Mouse (Mus musculus) lung, embryonic 14.5 days (tissue): ENCODE results near the gene Itga2b. TPM values are rescaled to one million over a fixed set of nuclear protein-coding genes. Genes with fewer than 3 reads are reported as not detected.

Source experiments
- ATAC-seq: fragments of 200-750 bp; cut with Nextera tagmentation; 2 replicates; pipeline ENCODE4 v1.8.0; 2017; ENCODE audit warnings: mild to moderate bottlenecking, moderate TSS enrichment, moderate library complexity; ENCODE audit not compliant: insufficient read depth
- DNase-seq: peaks from one replicate; pipeline ENCODE4 v3.0.0-alpha.2; 2015
- H3K27ac ChIP-seq: fragments of 300-500 bp; sonication (generic); 2 replicates; pipeline ENCODE4 v1.5.1; 2014; ENCODE audit warnings: low read depth, mild to moderate bottlenecking, moderate library complexity
- H3K27me3 ChIP-seq: fragments of 300-500 bp; sonication (generic); 2 replicates; pipeline ENCODE4 v1.6.1; 2014; ENCODE audit warnings: low read length, control low read depth; ENCODE audit not compliant: insufficient read depth
- H3K36me3 ChIP-seq: fragments of 300-500 bp; sonication (generic); 2 replicates; pipeline ENCODE4 v1.6.1; 2014; ENCODE audit warnings: control low read depth; ENCODE audit not compliant: insufficient read depth
- H3K4me1 ChIP-seq: fragments of 300-500 bp; sonication (generic); 2 replicates; pipeline ENCODE4 v1.6.1; 2014; ENCODE audit warnings: antibody characterized with exemption, control low read depth; ENCODE audit not compliant: insufficient read depth
- H3K4me2 ChIP-seq: fragments of 300-500 bp; sonication (generic); 2 replicates; pipeline ENCODE4 v1.6.1; 2014; ENCODE audit warnings: mild to moderate bottlenecking
- H3K4me3 ChIP-seq: fragments of 300-500 bp; sonication (generic); 2 replicates; pipeline ENCODE4 v1.5.1; 2014; ENCODE audit warnings: low read depth, low read length
- H3K9ac ChIP-seq: fragments of 300-500 bp; sonication (generic); 2 replicates; pipeline ENCODE4 v1.6.1; 2014
- H3K9me3 ChIP-seq: fragments of 300-500 bp; sonication (generic); 2 replicates; pipeline ENCODE4 v1.6.1; 2016; ENCODE audit warnings: low read depth, low read length, control low read depth
- CTCF ChIP-seq: IDR thresholded peaks from 2 replicates; pipeline ENCODE4 v1.5.1; 2016; ENCODE audit warnings: antibody characterized with exemption, low read depth
- WGBS: fragments of 180-500 bp; shearing (Covaris S2); extraction: QIAGEN DNeasy Blood & Tissue Kit; methylation state at CpG from one replicate; pipeline ENCODE4 v1.1.7; 2014; 5-methylcytosine and 5-hydroxymethylcytosine counted together
- polyA plus RNA-seq: library from polyadenylated mRNA; unstranded; fragments of >200 nt; fragmentation: Nextera tagmentation; extraction: Ambion mirVana; gene quantifications from 2 replicates; pipeline ENCODE4 v1.2.1, GENCODE M21; 2014

Gene Itga2b
- polyA plus RNA-seq, 1 experiment from 2014 or later, result 10.1 TPM

DNA sequence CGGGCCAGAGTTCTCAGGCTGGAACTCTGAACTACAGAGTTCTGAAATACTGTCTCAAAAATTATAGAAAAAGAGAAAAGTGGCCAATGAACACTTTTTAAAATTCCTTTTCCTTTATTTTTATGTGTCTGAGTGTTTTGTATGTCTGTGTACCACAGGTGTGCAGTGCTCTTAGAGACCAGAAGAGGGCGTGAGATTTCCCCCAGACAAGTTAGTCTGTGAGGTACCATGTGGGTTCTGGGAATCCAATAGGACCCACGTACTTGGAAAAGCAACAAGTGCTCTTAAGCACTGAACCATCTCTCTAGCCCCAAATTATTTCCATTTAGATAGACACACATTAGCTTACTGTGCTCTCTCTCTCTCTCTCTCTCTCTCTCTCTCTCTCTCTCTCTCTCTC is 28.5 kb downstream of the Itga2b start:
- Histone ChIP-seq H3K9me3 (no peaks in the 10 kb centered on the region), H3K4me2 (no peak overlapping the region), H3K36me3 (peaks cover 68% of the 10 kb centered on the region), H3K4me3 (no peak overlapping the region), H3K27me3 (no peaks in the 10 kb centered on the region), H3K9ac (no peak overlapping the region), H3K4me1 (peaks cover 15% of the 10 kb centered on the region), H3K27ac (no peak overlapping the region)
- DNase-seq (no peak), ATAC-seq (no peak)
- 83% methylated on average over 3 of the region's 3 CpGs for WGBS
- TF ChIP-seq CTCF, result peak; percentile 38; the same call in 1 of the 2 replicates

DNA sequence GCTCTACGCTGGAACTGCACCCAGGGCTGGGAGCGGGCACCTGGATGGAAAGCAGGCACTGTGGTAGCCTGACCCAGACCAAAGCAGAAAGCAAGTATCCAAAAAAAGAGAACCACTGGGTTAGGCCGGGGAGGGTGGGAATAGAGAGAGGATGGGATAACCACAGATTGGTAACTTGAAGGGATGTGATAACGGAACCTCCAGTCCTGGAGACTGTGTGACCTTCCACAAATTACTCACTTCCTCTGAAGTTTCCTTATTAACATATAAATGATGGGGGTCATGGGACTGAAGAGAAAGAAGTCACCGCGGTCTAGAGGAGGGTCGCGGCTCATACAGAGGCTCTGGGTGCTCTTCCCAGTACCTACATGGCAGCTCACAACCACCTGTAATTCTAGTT is 29.7 kb downstream of the Itga2b start:
- Histone ChIP-seq H3K27ac (no peak overlapping the region), H3K36me3 (peaks cover 80% of the 10 kb centered on the region), H3K4me1 (peaks cover 14% of the 10 kb centered on the region), H3K9ac (no peak overlapping the region), H3K27me3 (no peaks in the 10 kb centered on the region), H3K4me3 (no peak overlapping the region), H3K9me3 (no peaks in the 10 kb centered on the region), H3K4me2 (no peak overlapping the region)
- DNase-seq, result no peak
- no peak for TF ChIP-seq CTCF
- 91% methylated on average over 8 of the region's 8 CpGs for WGBS
- no peak for ATAC-seq

DNA sequence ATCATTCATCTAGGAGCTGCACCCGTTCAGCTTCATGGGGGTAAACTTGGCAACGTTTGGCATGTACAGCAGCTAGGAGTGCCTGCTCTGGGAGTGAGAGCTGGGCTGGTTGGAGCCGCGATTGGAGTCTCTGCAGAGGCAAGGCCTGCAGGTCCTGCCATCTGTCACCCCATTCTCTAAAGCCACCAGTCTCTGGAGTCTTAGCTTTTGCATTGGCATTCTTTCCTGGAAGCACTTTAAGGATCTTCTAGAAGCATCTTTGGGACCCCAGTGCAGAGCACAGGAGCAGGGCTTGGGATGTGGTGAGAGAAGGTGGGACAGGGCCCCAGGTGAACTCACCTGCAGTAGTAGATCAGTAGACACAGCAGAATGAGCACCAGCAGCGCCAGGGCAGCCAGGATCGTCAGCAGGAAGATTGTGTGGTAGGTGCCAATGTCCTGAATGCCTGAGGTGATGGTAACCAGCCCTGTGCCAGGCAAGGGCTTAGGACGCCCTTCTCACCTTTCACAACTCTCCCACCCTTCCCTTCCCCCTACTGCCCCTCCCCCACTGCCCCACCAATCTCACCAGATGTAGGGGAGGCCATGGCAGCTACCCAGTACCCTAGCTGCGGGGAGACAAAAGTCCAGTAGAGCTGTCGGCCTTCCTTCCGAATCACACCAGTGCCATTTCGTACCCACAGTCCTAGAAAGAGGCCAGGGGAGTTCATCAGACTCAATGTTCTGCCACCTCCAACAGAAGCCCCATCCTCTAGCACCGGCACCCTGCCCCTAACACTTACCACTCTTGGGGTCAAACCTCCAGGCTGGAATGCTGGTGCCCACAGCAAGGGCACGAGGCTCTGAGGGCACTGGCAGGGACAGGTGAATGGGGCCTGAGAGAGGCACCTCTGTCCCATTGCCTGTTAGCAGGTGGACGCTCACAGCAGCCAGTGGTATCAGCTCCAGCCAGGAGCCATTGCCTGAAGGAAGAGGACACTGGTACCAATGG is 30.5 kb downstream of the Itga2b start:
- peaks cover 6% of the 10 kb centered on the region for H3K4me1 ChIP-seq
- H3K9me3 ChIP-seq, result no peaks in the 10 kb centered on the region
- WGBS, result 77% methylated on average over 14 of the region's 14 CpGs
- no peak overlapping the region; the same call in 1 of the 2 replicates for H3K4me2 ChIP-seq
- no peak overlapping the region for H3K4me3 ChIP-seq
- no peak overlapping the region for H3K9ac ChIP-seq
- H3K36me3 ChIP-seq, result peaks cover 88% of the 10 kb centered on the region
- TF ChIP-seq CTCF, result no peak
- no peak for ATAC-seq
- H3K27ac ChIP-seq, result no peak overlapping the region
- H3K27me3 ChIP-seq, result no peaks in the 10 kb centered on the region
- no peak for DNase-seq

DNA sequence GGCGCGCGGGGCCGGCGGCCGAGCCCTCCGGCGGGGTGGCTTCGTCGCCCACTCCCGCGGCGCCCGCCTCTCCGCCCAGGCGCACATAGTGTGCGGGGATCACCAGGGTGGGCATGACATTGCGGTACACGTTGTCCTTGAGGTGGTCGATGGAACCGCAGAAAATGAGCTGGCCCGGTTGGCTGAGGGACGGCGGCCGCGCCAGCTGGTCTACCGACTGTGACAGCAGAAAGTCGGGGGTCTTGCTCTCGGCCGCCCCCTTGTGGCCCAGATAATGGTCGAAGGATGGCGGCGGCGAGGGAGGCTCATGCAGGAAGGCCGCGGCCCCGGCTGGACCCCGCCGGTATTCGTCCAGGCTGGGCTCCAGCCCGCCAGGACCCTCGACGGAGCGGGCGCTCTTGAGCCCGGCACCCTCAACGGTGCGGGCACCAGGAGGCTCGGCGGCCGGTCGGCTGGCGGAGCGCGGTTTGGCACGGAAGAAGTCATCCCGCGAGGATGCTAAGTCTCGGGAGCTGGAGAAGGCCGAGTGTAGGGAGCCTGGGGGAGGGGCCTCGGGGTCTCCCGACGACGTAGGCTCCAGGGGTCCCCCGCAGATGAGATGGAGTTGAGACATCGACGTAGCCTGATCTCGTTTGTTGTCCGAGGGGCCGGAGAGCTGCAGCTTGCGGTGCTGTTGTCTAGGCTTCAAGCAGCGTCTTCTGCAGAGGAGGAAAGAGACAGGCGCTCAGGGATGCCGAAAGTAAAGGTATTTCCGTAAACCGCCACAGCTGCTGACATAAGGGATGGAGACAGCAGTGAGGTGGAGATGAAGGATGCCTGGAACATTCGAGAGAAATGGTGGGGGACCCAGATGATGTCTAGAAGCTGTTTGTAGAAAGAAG is 31.5 kb downstream of the Itga2b start:
- peak; percentile 93 for TF ChIP-seq CTCF
- Histone ChIP-seq H3K4me3 (peak overlapping the region; percentile 43), H3K36me3 (peaks cover 84% of the 10 kb centered on the region), H3K9ac (peak overlapping the region; percentile 46), H3K4me1 (peaks cover 3% of the 10 kb centered on the region; the same call in 1 of the 2 replicates), H3K27ac (no peak overlapping the region), H3K4me2 (peak overlapping the region; percentile 92), H3K27me3 (no peaks in the 10 kb centered on the region), H3K9me3 (no peaks in the 10 kb centered on the region)
- WGBS, result 9% methylated on average over 77 of the region's 77 CpGs
- ATAC-seq (peak; percentile 24), DNase-seq (peak; percentile 94)

DNA sequence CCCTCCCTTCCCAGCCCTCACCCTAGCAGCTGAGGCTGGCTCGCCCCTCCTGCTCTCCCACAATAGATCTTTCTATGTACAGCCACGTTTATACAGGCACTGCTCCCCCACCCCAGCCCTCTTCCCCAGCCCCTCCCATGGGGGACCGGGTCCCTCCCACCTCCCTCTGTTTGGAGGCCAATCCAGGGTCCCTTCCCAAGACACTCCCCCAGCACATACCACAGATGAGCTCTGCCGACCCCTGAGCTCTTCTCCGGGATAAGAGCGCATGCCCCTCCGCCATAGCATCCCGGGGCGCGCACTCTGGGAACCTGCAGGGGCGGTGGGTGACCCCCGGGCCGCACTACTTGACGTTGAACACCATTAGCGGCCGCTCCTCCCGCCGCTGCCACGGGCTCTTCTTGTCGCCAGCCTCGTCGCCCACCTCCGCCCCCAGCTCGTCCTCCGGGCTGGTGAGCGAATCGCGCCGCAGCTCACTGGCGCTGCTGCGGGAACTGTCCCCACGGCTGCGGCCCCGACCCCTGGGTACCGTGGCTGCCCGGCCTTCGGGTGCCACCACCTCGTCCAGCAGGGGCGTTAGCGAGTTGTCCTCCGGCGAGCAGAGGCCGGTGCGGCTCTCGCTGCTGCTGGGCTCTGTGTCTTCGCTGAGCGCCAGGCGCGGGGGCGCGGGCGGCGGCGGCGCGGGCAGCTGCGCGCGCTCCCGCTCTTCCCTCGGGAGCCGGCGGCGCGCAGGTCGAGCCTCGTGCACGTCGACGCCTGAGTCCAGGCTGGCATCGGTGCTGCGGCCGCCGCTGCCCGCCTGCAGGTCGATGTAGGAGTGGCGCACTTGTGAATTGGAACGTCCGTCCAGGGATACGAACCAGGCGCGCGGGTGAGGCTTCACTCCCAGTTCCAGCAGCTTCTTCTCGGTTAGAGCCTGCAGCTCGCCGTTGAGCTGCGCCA is 32.5 kb downstream of the Itga2b start:
- Histone ChIP-seq H3K27ac (peak overlapping the region; percentile 15; the same call in 1 of the 2 replicates), H3K9ac (peak overlapping the region; percentile 46), H3K36me3 (peaks cover 80% of the 10 kb centered on the region), H3K4me3 (peak overlapping the region; percentile 43), H3K4me2 (peak overlapping the region; percentile 92), H3K4me1 (peaks cover 3% of the 10 kb centered on the region; the same call in 1 of the 2 replicates), H3K27me3 (no peaks in the 10 kb centered on the region), H3K9me3 (no peaks in the 10 kb centered on the region)
- TF ChIP-seq CTCF, result peak; percentile 53
- DNase-seq (peak; percentile 78), ATAC-seq (peak; percentile 26)
- 9% methylated on average over 87 of the region's 87 CpGs for WGBS

DNA sequence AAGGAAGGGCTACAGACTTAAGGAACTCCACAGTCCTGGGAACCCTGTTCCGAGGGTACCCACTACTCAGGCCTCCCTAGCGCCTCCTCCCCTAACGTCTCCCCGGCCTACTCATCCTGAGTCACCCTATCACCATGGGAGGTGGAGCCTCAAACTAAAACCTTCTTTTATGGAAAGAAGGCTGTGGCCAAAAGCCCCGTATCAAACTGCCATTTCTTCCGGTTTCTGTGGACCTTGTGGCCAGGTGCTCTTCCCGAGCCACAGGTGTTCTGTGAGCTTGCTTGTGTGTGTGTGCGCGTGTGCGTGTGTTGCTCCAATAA is 33.5 kb downstream of the Itga2b start:
- Histone ChIP-seq H3K4me2 (no peak overlapping the region), H3K27me3 (no peaks in the 10 kb centered on the region), H3K36me3 (peaks cover 72% of the 10 kb centered on the region), H3K4me1 (peaks cover 3% of the 10 kb centered on the region; the same call in 1 of the 2 replicates), H3K4me3 (no peak overlapping the region), H3K9me3 (no peaks in the 10 kb centered on the region), H3K9ac (no peak overlapping the region), H3K27ac (no peak overlapping the region)
- 71% methylated on average over 10 of the region's 10 CpGs for WGBS
- ATAC-seq (no peak), DNase-seq (no peak)
- TF ChIP-seq CTCF, result no peak
